Mouse (Mus musculus) ES-E14 (cell line): ENCODE data around the gene Gmppa.

Source experiments
- CHD2 ChIP-seq: IDR thresholded peaks from 2 replicates; pipeline ENCODE4 v1.6.1; 2014; ENCODE audit warnings: mild to moderate bottlenecking, low read depth, low read length, inconsistent platforms
- HCFC1 ChIP-seq: IDR thresholded peaks from 2 replicates; pipeline ENCODE4 v1.6.1; 2012; ENCODE audit warnings: low read length, inconsistent platforms, borderline replicate concordance; ENCODE audit not compliant: insufficient read depth
- MAFK ChIP-seq: IDR thresholded peaks from 2 replicates; pipeline ENCODE4 v1.6.1; 2014; ENCODE audit warnings: mild to moderate bottlenecking, low read depth, low read length, inconsistent platforms; ENCODE audit not compliant: insufficient read depth
- ZC3H11A ChIP-seq: IDR thresholded peaks from 2 replicates; pipeline ENCODE4 v1.6.1; 2012; ENCODE audit warnings: low read depth, mild to moderate bottlenecking, inconsistent platforms, low read length, borderline replicate concordance
- ZNF384 ChIP-seq: IDR thresholded peaks from 2 replicates; pipeline ENCODE4 v1.6.1; 2012; ENCODE audit warnings: low read depth, low read length, inconsistent platforms

- TF ChIP-seq ZC3H11A: no peak
- no peak for TF ChIP-seq CHD2
- no peak for TF ChIP-seq MAFK
- no peak for TF ChIP-seq ZNF384
- no peak for TF ChIP-seq HCFC1
Observed at GRCm38 (mm10) chr1:75455433-75455832, 19.7 kb downstream of the Gmppa start.
